Mouse (Mus musculus): ENCODE measurements around the gene Mb21d2. TPM values are rescaled to one million over a fixed set of nuclear protein-coding genes. Genes with fewer than 3 reads are reported as not detected.

Mb21d2 gene
- 1.4 TPM for polyA plus RNA-seq (2015; fragmentation: Illumina TruSeq; extraction: RNeasy Lipid Tissue Mini Kit (QIAGEN cat#74804); ENCODE audit: insufficient read depth, low read depth, low replicate concordance)

GRCm38 (mm10) chr16:28928815-28929685, at the start of gene Mb21d2:
Gene Mb21d2, minus strand, starts transcription at chr16:28929673.

Other genes with a start within 250 kb of the Mb21d2 start
- 1.3 TPM for gene Fgf12, start 176.6 kb downstream of the Mb21d2 start, polyA plus RNA-seq (2015; fragmentation: Illumina TruSeq; extraction: RNeasy Lipid Tissue Mini Kit (QIAGEN cat#74804); ENCODE audit: insufficient read depth, low read depth, low replicate concordance)

Measured in pancreas, adult 10 weeks (tissue).